ENCODE assay signal across 8 mouse cellular contexts in the genomic region with DNA sequence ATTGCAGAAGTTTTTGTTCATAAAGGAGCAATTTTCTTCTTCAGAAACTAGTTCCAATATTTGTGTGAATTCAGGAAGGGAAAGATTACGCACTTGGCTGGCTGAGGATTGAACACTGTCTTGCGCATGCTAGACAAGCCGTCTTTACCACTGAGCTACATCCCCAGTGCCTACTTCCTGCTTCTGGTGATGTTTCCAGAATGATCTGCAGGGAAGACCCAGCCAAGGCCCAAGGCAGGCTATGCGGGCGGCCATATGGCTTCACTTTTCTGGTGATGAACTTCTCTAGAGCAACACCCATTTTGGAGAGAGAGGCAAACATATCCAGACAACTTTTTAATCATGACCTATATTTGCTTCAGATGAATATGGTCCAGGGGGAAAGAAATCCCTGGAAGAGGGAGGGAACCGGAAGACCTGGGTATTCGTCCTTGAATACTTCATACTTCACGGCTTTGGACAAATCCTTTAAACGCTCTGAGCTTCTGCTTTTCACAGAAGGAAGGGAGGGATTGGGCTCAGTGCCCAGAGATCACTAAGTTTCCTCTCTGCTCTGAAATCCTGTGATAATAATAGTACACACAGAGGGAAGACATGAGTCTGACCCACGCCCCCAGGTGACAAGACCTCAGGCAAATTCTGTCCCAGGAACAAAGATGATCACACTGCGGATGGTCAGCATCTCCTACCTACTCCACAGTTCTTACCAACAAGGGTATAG. TPM values are rescaled to one million over a fixed set of nuclear protein-coding genes. Genes with fewer than 3 reads are reported as not detected.
DNase-seq lines count a peak whose midpoint lies in the region; ATAC-seq lines count a peak whose summit lies in the region.

No protein-coding gene starts in this region.

- H3K9me3 ChIP-seq in midbrain, embryonic 11.5 days (ENCODE audit: control insufficient read depth, low read length) = no peaks in the 10 kb centered on the region
- H3K9me3 ChIP-seq in hindbrain, embryonic 12.5 days (replicated peaks) = no peaks in the 10 kb centered on the region

- no peaks in the 10 kb centered on the region for H3K27me3 ChIP-seq in midbrain, embryonic 11.5 days (ENCODE audit: control insufficient read depth, insufficient read depth, low read length)
- no peaks in the 10 kb centered on the region for H3K27me3 ChIP-seq in hindbrain, embryonic 12.5 days

- H3K4me2 ChIP-seq in midbrain, embryonic 11.5 days = no peak overlapping the region
- H3K4me2 ChIP-seq in hindbrain, embryonic 12.5 days (replicated peaks) = no peak overlapping the region

- H3K36me3 ChIP-seq in midbrain, embryonic 11.5 days (ENCODE audit: control insufficient read depth, insufficient read depth, low read length) = no peaks in the 10 kb centered on the region
- no peaks in the 10 kb centered on the region for H3K36me3 ChIP-seq in hindbrain, embryonic 12.5 days

- H3K9ac ChIP-seq in midbrain, embryonic 11.5 days (ENCODE audit: low read length) = no peak overlapping the region
- no peak overlapping the region for H3K9ac ChIP-seq in hindbrain, embryonic 12.5 days

- whole genome bisulfite sequencing in midbrain, embryonic 11.5 days = 89% methylated on average over 11 of the region's 11 CpGs
- WGBS in hindbrain, embryonic 12.5 days = 89% methylated on average over 11 of the region's 11 CpGs

- 0 out of 2 replicates have a peak, but pooled peaks have one; percentile 25 for ATAC-seq in megakaryocyte-erythroid progenitor cell, adult 5-6 weeks (replicated peaks; ENCODE audit: low FRiP score, low TSS enrichment, poor library complexity, severe bottlenecking)
- no peak for ATAC-seq in midbrain, embryonic 11.5 days (ENCODE audit: low FRiP score)
- ATAC-seq in hindbrain, embryonic 12.5 days (ENCODE audit: low FRiP score) = no peak

- no peak overlapping the region for H3K27ac ChIP-seq in midbrain, embryonic 11.5 days (ENCODE audit: low read depth, low read length)
- H3K27ac ChIP-seq in hindbrain, embryonic 12.5 days = no peak overlapping the region

- no peaks in the 10 kb centered on the region for H3K4me1 ChIP-seq in midbrain, embryonic 11.5 days (ENCODE audit: control insufficient read depth, insufficient read depth, low read length)
- H3K4me1 ChIP-seq in hindbrain, embryonic 12.5 days = peaks cover 3% of the 10 kb centered on the region; the same call in 1 of the 2 replicates

- peak; percentile 48 for DNase-seq in gastrocnemius, postnatal 10 days
- DNase-seq in gastrocnemius, postnatal 25 days = no peak
- peak; percentile 14 for DNase-seq in urinary bladder, postnatal 14 days (ENCODE audit: low spot score)
- DNase-seq in urinary bladder, adult 2 months (ENCODE audit: low spot score) = no peak
- DNase-seq in heart, postnatal 4 days = peak; percentile 68
- no peak for DNase-seq in midbrain, embryonic 11.5 days (ENCODE audit: low spot score, missing footprints)

- no peak overlapping the region for H3K4me3 ChIP-seq in midbrain, embryonic 11.5 days (ENCODE audit: low read depth, low read length)
- no peak overlapping the region for H3K4me3 ChIP-seq in hindbrain, embryonic 12.5 days

RNA-seq across cellular contexts. Expression of gene Ubash3b, which starts 38.9 kb away (rescaled TPM):
- 1 to 10 TPM; 2.2 to 3.3 TPM for total RNA-seq in gastrocnemius, postnatal 10 days (2021)
- 1 to 10 TPM in 1 of 2 experiments, under 1 TPM in 1; 0.38 to 1.3 TPM for total RNA-seq in gastrocnemius, postnatal 25 days (2021)
- 4.2 and 4.6 TPM in 2 replicates for polyA plus RNA-seq in urinary bladder, adult 2 months (2012; rRNA removed)
- total RNA-seq in heart, postnatal 4 days (2021) = 1 to 10 TPM; 6.2 to 6.9 TPM
- total RNA-seq in megakaryocyte-erythroid progenitor cell, adult 5-6 weeks (2014; fragmentation: Nextera tagmentation) = 5.6 and 13.3 TPM in 2 replicates
- total RNA-seq in megakaryocyte-erythroid progenitor cell, adult 5-6 weeks (2017) = 3.7 and 4.0 TPM in 2 replicates
- 9.4 and 9.5 TPM in 2 replicates for polyA plus RNA-seq in midbrain, embryonic 11.5 days (2014; fragmentation: Nextera tagmentation; extraction: Ambion mirVana)
- 14.6 and 17.2 TPM in 2 replicates for polyA plus RNA-seq in hindbrain, embryonic 12.5 days (2016; fragmentation: Nextera tagmentation; extraction: Ambion mirVana)

Comparison
In these comparisons a context has a peak if more than half of its experiments do, and no peak if none do; other contexts are left out.
1. DNase-seq: peak in gastrocnemius, postnatal 10 days (single experiment), urinary bladder, postnatal 14 days (single experiment) and heart, postnatal 4 days (single experiment); none in gastrocnemius, postnatal 25 days (single experiment), urinary bladder, adult 2 months (single experiment) and midbrain, embryonic 11.5 days (single experiment).